In the genomic region with DNA sequence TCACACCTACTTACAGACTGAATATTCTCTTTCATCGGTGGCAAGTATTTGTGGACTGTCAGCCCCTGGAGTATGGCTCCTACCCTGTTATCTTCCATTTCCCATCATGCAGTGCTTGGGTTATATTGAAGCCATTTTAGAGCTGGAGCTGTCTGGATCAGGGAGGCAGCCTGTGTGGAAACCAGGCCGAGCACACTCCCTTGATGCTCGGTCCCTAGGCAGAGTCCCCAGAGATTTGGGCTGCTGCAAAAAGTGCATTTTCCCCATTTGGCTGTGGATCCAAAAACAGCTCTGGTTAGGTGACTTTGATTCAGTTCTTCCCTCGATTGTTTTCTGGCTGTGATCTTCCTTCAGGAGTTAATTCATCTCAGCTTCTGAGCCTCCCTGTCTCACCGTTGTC, we compare ENCODE assay signal across 10 mouse cellular contexts. TPM values are rescaled to one million over a fixed set of nuclear protein-coding genes. Genes with fewer than 3 reads are reported as not detected.
DNase-seq lines count a peak whose midpoint lies in the region; ATAC-seq and TF ChIP-seq lines count a peak whose summit lies in the region.
"Had no signal": no experiment of that assay in that cellular context is flagged by ENCODE, and none has a peak within 500 bp of the region (broad histone marks: within the 10 kb centered on the region; RNA-seq: fewer than 3 reads in every experiment).

No protein-coding gene starts in this region.

- H3K4me2 ChIP-seq in hindbrain, embryonic 14.5 days (replicated peaks): peak overlapping the region; percentile 80
- peak overlapping the region; percentile 15 for H3K4me2 ChIP-seq in midbrain, embryonic 15.5 days

- no peak for TF ChIP-seq CTCF in left cerebral cortex, adult 2 months (IDR thresholded peaks at IDR 0.05)

- no peak for ATAC-seq in hindbrain, embryonic 14.5 days (ENCODE audit: low FRiP score)
- no peak for ATAC-seq in midbrain, embryonic 15.5 days (replicated peaks)

- H3K4me1 ChIP-seq in hindbrain, embryonic 14.5 days (replicated peaks; ENCODE audit: control insufficient read depth, insufficient read depth, low read length): peaks cover 32% of the 10 kb centered on the region
- H3K4me1 ChIP-seq in midbrain, embryonic 15.5 days: peaks cover 40% of the 10 kb centered on the region

- H3K36me3 ChIP-seq in hindbrain, embryonic 14.5 days (replicated peaks; ENCODE audit: control insufficient read depth, insufficient read depth): peaks cover 12% of the 10 kb centered on the region
- H3K36me3 ChIP-seq in midbrain, embryonic 15.5 days (replicated peaks): no peaks in the 10 kb centered on the region

- peak overlapping the region; percentile 31; the same call in 1 of the 2 replicates for H3K9ac ChIP-seq in hindbrain, embryonic 14.5 days
- no peak overlapping the region for H3K9ac ChIP-seq in midbrain, embryonic 15.5 days

- intact Hi-C loops in left cerebral cortex, adult 2 months (cut with DNase I): no loop called here

- no peaks in the 10 kb centered on the region for H3K9me3 ChIP-seq in hindbrain, embryonic 14.5 days (ENCODE audit: control insufficient read depth, low read length)
- H3K9me3 ChIP-seq in midbrain, embryonic 15.5 days: no peaks in the 10 kb centered on the region

- peak overlapping the region; percentile 88 for H3K4me3 ChIP-seq in left cerebral cortex, adult 2 months
- no peak overlapping the region for H3K4me3 ChIP-seq in hindbrain, embryonic 14.5 days (replicated peaks; ENCODE audit: low read length)
- no peak overlapping the region for H3K4me3 ChIP-seq in midbrain, embryonic 15.5 days

- 71% methylated on average over 5 of the region's 5 CpGs for WGBS in hindbrain, embryonic 14.5 days
- WGBS in midbrain, embryonic 15.5 days: 75% methylated on average over 5 of the region's 5 CpGs

- no peak overlapping the region; the same call in 1 of the 2 replicates for H3K27ac ChIP-seq in left cerebral cortex, adult 2 months
- H3K27ac ChIP-seq in hindbrain, embryonic 14.5 days: no peak overlapping the region
- H3K27ac ChIP-seq in midbrain, embryonic 15.5 days: no peak overlapping the region

- H3K27me3 ChIP-seq in hindbrain, embryonic 14.5 days (ENCODE audit: control insufficient read depth, insufficient read depth, low read length): no peaks in the 10 kb centered on the region
- no peaks in the 10 kb centered on the region for H3K27me3 ChIP-seq in midbrain, embryonic 15.5 days (replicated peaks)

- peak; percentile 40 for DNase-seq in adrenal gland, postnatal 14 days
- no peak for DNase-seq in adrenal gland, adult 2 months
- no peak for DNase-seq in left cerebral cortex, adult 2 months (ENCODE audit: extremely low spot score in 1 of 2, low spot score in 2 of 2)
- DNase-seq in left cerebral cortex, adult 8-10 months (ENCODE audit: low spot score in 2 of 2): no peak
- DNase-seq in hindbrain, embryonic 14.5 days (ENCODE audit: low spot score): no peak
- no peak for DNase-seq in yolk sac, embryonic 10.5 days (ENCODE audit: low spot score)
- no peak for DNase-seq in adrenal gland, postnatal 25 days
- DNase-seq: cerebellum, adult 9-11 months; thymus, adult 18-20 months had no signal

RNA-seq across cellular contexts. Expression of gene Ywhab, which starts 2.1 kb away (rescaled TPM):
- 244 and 254 TPM in 2 replicates for total RNA-seq in adrenal gland, postnatal 14 days (2021)
- total RNA-seq in adrenal gland, adult 2 months (2021): 100 to 1,000 TPM; 260 to 298 TPM
- polyA plus RNA-seq in adrenal gland, adult 2 months (2012; rRNA removed): 66.5 and 75.4 TPM in 2 replicates
- 100 to 1,000 TPM; 440 to 460 TPM for total RNA-seq in left cerebral cortex, adult 2 months (2021)
- 100 to 1,000 TPM; 427 to 461 (median 444) TPM for total RNA-seq in left cerebral cortex, adult 8-10 months (2022)
- 445 and 473 TPM in 2 replicates for polyA plus RNA-seq in hindbrain, embryonic 14.5 days (2014; fragmentation: Nextera tagmentation; extraction: Ambion mirVana)
- polyA plus RNA-seq in midbrain, embryonic 15.5 days (2015; fragmentation: Nextera tagmentation; extraction: Ambion mirVana): 481 and 500 TPM in 2 replicates
- 241 TPM in 2 replicates for total RNA-seq in adrenal gland, postnatal 25 days (2021)

RNA-seq across cellular contexts. Expression of gene Pabpc1l, which starts 28.4 kb away (rescaled TPM):
- 1.0 and 2.9 TPM in 2 replicates for total RNA-seq in adrenal gland, postnatal 14 days (2021)
- 1 to 10 TPM; 1.4 to 2.6 TPM for total RNA-seq in adrenal gland, adult 2 months (2021)
- polyA plus RNA-seq in adrenal gland, adult 2 months (2012; rRNA removed): 0.36 and 1.1 TPM in 2 replicates
- total RNA-seq in left cerebral cortex, adult 2 months (2021): 1 to 10 TPM in 1 of 2 experiments, under 1 TPM in 1; 0.84 to 1.1 TPM
- total RNA-seq in left cerebral cortex, adult 8-10 months (2022): 1 to 10 TPM in 1 of 4 experiments, under 1 TPM in 3; 0.75 to 1.9 (median 0.95) TPM
- 1.6 and 2.2 TPM in 2 replicates for polyA plus RNA-seq in hindbrain, embryonic 14.5 days (2014; fragmentation: Nextera tagmentation; extraction: Ambion mirVana)
- polyA plus RNA-seq in midbrain, embryonic 15.5 days (2015; fragmentation: Nextera tagmentation; extraction: Ambion mirVana): 2.2 and 2.4 TPM in 2 replicates
- 0.48 and 2.2 TPM in 2 replicates for total RNA-seq in adrenal gland, postnatal 25 days (2021)
